Mouse (Mus musculus) C2C12 (cell line): ENCODE measurements around the gene Ttn.

Source experiments
- CEBPB ChIP-seq: IDR thresholded peaks from one replicate; pipeline ENCODE4 v1.6.1; 2011; ENCODE audit warnings: low read depth, mild to moderate bottlenecking, control low read depth, moderate library complexity
- CTCF ChIP-seq: IDR thresholded peaks from one replicate; pipeline ENCODE4 v1.5.1; 2011; ENCODE audit not compliant: control insufficient read depth, insufficient read depth, insufficient read length
- FOSL1 ChIP-seq: IDR thresholded peaks from one replicate; pipeline ENCODE4 v1.8.0; 2011; ENCODE audit warnings: mild to moderate bottlenecking, low read length; ENCODE audit not compliant: poor library complexity, insufficient read depth, severe bottlenecking
- MAX ChIP-seq: IDR thresholded peaks from one replicate; pipeline ENCODE4 v1.6.1; 2011; ENCODE audit warnings: mild to moderate bottlenecking, control low read depth
- MYOD1 ChIP-seq: IDR thresholded peaks from one replicate; pipeline ENCODE4 v1.6.1; 2011; ENCODE audit warnings: low read depth; ENCODE audit not compliant: control insufficient read depth, insufficient read length
- MYOG ChIP-seq: IDR thresholded peaks from one replicate; pipeline ENCODE4 v1.6.1; 2011; ENCODE audit not compliant: control insufficient read depth, insufficient read length; ENCODE audit errors: extremely low read depth
- USF1 ChIP-seq: IDR thresholded peaks from one replicate; pipeline ENCODE4 v1.6.1; 2011; ENCODE audit warnings: low read depth, mild to moderate bottlenecking, control low read depth, moderate library complexity

- TF ChIP-seq CTCF (no peak), MAX (no peak), CEBPB (no peak), FOSL1 (no peak), MYOD1 (no peak), USF1 (no peak), MYOG (no peak)
Observed at GRCm38 (mm10) chr2:76654646-76655045, 327.7 kb downstream of the Ttn start.
